ENCODE assay signal across 1 mouse cellular context in the genomic region with DNA sequence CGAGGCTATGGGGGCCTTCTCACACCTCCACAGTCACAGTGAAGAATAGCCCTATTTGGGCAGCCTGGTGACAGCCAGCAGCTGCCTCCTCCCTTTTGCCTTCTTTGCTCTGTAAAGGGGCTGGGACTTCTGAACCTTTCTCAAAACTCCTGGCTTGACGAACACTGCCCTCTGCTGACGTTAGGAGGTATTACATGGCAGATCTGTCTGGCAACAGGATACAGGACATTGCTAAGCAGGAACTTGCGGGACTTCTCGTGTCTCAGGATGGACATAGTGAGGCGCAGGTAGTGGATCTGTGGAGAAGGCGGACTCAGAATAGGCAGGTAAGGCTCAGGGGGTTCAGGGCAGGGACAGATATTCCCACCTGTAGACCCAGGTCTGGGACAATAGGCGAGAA.
TF ChIP-seq lines count a peak whose summit lies in the region.

No protein-coding gene starts in this region.

TF ChIP-seq in C2C12, 6 proteins besides CTCF, POLR2A, EP300 and RAD21:
- TF ChIP-seq USF1 (IDR thresholded peaks at IDR 0.05; ENCODE audit: low read depth), result no peak
